Mouse (Mus musculus) urinary bladder, adult 2 months (tissue): ENCODE data around the gene Kmt2b. TPM values are rescaled to one million over a fixed set of nuclear protein-coding genes. Genes with fewer than 3 reads are reported as not detected.

ENCODE experiments used
- DNase-seq: peaks from one replicate; pipeline ENCODE4 v3.0.0; 2022; ENCODE audit warnings: low spot score
- polyA plus RNA-seq: library from polyadenylated mRNA; depleted of rRNA; stranded (reverse); fragments of >200 nt; gene quantifications from 2 replicates; pipeline ENCODE4 v1.2.3, GENCODE M21; 2012; rRNA removed

The Kmt2b gene
- 38.3 and 40.2 TPM in 2 replicates for polyA plus RNA-seq

- DNase-seq: peak; percentile 95
Measured at GRCm38 (mm10) chr7:30588676-30589434, at the start of gene Kmt2b. Gene Kmt2b, minus strand, starts transcription at chr7:30588726.

GRCm38 (mm10) chr7:30636395-30636794, 47.9 kb upstream of the Kmt2b start:
- no peak for DNase-seq

- no peak for DNase-seq
Measured at GRCm38 (mm10) chr7:30635752-30636151, 47.2 kb upstream of the Kmt2b start, which contains the start of gene Etv2. Gene Etv2, minus strand, starts transcription at chr7:30635852.

DNA sequence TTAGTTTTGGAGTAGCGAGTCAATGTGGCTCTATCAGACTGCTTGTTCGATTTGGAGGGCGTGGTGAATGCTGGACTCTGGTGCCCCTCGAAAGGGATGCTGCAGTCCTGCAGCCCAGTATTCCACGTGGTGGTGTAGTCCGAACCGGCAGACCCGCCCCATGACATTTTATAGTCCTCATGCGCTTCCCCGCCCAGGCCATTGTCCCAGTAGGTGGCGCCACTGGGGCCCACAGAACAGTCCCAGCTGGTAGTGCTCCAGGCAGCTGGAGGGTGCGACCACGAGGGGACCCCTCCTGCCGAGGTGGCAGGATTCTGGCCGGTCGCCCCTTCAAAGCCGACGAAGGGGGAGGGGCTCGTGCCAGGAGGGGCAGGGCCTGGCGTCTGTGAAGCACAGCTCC, 46.1 kb upstream of the Kmt2b start:
- DNase-seq: no peak

- DNase-seq: no peak
Measured at GRCm38 (mm10) chr7:30633762-30634412, 45.4 kb upstream of the Kmt2b start.

GRCm38 (mm10) chr7:30629013-30629412, 40.5 kb upstream of the Kmt2b start:
- DNase-seq: no peak

DNA sequence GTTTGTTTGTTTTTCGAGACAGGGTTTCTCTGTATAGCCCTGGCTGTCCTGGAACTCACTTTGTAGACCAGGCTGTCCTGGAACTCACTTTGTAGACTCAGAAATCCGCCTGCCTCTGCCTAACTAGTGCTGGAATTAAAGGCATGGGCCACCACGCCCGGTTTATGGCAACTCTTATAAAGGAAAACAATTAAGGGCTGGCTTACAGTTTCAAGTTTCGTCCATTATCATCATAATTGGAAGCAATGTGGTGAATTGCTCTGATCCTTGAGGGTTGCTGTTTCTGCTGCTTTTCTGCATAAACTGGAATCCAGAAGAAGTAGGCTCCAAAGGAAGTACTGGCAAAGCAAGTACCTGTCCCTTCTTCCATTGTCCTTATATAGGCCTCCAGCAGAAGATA, 38.1 kb upstream of the Kmt2b start:
- DNase-seq: no peak

GRCm38 (mm10) chr7:30625530-30626384, 37.2 kb upstream of the Kmt2b start, which contains the start of gene Cox6b1:
Gene Cox6b1, minus strand, starts transcription at chr7:30626151.
- DNase-seq: peak; percentile 65

DNA sequence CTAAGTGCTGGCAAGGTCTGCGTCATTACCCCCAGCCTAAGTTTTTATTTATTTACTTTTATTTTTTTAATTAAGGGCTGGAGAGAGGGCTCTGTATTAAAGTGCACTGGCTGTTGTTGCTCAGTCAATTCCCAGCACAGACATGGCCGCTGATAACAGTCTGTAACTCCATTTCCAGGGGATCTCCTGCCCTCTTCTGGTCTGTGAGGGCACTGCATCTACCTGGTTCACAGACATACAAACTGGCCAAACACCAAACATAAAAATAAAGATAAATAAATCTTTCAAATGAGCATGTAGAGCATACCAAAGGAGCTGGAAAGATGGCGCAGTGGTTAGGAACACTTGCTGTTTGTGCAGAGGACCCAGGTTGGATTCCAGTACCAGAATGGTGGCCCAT, 30.7 kb upstream of the Kmt2b start:
- DNase-seq: no peak

DNA sequence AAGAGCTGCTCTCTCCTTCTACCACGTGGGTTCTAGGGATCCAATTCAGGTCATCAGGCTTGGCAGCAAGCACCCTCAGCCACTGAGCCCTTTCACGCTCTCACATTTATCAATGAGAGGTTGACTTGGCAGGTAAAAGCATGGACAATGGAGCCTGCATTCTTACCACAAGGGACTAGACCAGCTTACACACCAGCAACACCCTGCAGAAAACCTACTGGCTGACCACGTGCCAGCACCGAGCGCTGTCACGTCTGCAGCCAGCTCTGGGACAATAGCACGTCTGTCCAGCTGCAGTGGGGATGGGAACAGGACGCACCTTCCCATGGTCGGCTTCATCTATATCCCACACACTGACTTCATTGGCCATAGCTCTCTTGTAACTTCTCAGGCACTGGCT, 30.1 kb upstream of the Kmt2b start:
- no peak for DNase-seq

DNA sequence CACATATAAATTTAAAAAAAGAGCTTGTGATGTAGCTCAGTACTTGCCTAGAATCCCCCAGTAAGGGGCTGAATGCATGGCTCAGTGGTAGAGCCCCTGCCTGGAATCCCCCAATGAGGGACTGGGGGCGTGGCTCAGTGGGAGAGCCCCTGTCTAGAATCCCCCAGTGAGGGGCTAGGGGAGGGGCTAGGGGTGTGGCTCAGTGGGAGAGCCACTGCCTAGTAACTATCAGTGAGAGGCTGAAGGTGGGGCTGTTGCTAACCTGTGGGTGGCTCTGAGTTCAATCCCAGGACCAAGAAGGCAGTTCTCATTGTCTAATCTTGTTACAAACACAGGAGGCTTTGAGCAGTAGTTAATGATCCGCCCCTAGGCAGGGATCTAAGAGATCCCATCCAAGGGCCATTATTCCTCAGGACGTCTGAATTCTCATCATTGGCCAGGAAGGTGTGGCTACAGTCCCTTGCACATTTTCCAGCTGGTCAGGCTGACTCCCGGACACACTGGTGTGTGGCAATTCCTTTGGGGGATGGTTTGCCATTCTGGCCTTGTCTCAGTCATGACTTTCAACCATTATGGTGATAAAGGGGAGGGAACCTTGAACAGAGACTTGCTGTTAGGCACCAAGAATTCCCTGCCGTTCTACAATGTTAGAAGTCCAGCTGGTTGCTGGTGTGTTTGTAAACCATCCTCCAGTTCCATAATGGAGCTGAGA, 26.7 kb upstream of the Kmt2b start:
- DNase-seq: no peak

- no peak for DNase-seq
Measured at GRCm38 (mm10) chr7:30614454-30614853, 25.9 kb upstream of the Kmt2b start.

GRCm38 (mm10) chr7:30613529-30614112, 25.1 kb upstream of the Kmt2b start:
- no peak for DNase-seq

GRCm38 (mm10) chr7:30612654-30613402, 24.3 kb upstream of the Kmt2b start, which contains the start of gene Upk1a:
Gene Upk1a, minus strand, starts transcription at chr7:30612847.
- no peak for DNase-seq

DNA sequence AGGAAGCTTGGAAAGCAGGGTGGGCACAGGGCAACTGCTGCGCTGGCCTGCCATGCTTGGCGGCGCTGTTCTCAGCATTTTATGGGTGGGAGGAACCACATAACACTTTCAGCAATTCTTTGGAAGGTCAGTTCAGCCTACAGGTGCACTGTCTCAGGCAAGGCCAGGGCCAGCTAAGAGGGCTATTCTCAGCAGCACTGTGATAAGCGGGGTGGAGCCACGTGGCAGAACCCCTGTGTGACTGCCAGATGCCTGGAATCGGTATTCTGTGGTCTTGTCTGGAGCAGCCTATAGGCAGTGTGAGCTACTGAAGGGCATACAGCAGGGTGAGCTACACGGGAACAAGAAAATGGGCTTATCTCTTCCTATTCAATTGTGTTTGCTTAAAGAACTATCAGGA, 21.5 kb upstream of the Kmt2b start:
- DNase-seq: no peak

GRCm38 (mm10) chr7:30608476-30608875, 19.9 kb upstream of the Kmt2b start:
- DNase-seq: no peak

DNA sequence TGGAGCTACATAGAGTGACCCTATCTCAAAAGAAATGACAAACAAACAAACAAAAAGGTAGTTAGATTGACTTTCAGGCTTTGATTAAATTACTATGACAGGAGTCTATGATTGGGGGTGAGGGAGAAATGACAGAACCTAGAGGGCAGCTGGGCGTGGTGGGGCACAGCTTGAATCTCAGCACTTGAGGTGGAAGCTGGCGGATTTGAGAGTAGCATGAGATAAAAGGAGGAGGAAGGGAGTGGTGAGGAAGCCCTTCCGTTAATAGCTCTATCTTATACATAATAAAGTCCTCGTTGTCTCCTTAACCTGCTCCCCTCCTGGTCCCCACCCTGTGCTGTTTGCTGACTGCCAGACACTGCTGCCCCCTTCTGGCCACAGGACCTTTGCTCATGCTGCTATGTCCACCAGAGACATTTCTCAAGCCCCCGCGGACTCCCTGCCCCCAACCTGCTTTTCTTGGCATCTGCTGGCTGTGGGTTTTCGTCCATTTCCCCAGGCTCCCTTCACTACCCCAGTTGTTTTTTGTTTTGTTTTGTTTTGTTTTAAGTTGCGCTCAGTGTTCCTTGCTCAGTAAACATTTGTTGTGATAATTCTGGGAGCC, 19.3 kb upstream of the Kmt2b start:
- no peak for DNase-seq

- no peak for DNase-seq
Measured at GRCm38 (mm10) chr7:30604944-30605343, 16.4 kb upstream of the Kmt2b start.

- DNase-seq: no peak
Measured at GRCm38 (mm10) chr7:30604424-30604823, 15.9 kb upstream of the Kmt2b start.

GRCm38 (mm10) chr7:30602583-30602982, 14.1 kb upstream of the Kmt2b start:
- no peak for DNase-seq
